ENCODE assay signal across 14 mouse cellular contexts in genomic region chr7:82785335-82785934, GRCm38 (mm10).
A peak's percentile ranks its signal among the peaks of the same experiment; 100 is the strongest.
DNase-seq lines count a peak whose midpoint lies in the region; ATAC-seq and TF ChIP-seq lines count a peak whose summit lies in the region.
"Had no signal": no experiment of that assay in that cellular context is flagged by ENCODE, and none has a peak within 500 bp of the region (broad histone marks: within the 10 kb centered on the region; RNA-seq: fewer than 3 reads in every experiment).

No protein-coding gene starts in this region.

- H3K4me2 ChIP-seq in liver, embryonic 11.5 days: no peak overlapping the region
- H3K4me2 ChIP-seq: hindbrain, embryonic 12.5 days; midbrain, embryonic 13.5 days had no signal

- peaks cover 14 to 37% of the 10 kb centered on the region in 2 experiments for H3K4me1 ChIP-seq in ES-E14 (ENCODE audit: control insufficient read depth in 2 of 2, insufficient read depth in 2 of 2, low read length in 2 of 2, poor library complexity in 1 of 2)
- no peaks in the 10 kb centered on the region for H3K4me1 ChIP-seq in liver, embryonic 11.5 days (replicated peaks; ENCODE audit: control insufficient read depth, insufficient read depth, low read length)

- no peaks in the 10 kb centered on the region for H3K9me3 ChIP-seq in ES-E14 (ENCODE audit: control insufficient read depth, insufficient read depth, low read depth, low read length)
- H3K9me3 ChIP-seq in liver, embryonic 11.5 days (ENCODE audit: control insufficient read depth, low read length): no peaks in the 10 kb centered on the region
- H3K9me3 ChIP-seq: hindbrain, embryonic 12.5 days; midbrain, embryonic 13.5 days had no signal

- no peaks in the 10 kb centered on the region; the same call in 1 of the 2 replicates for H3K36me3 ChIP-seq in ES-E14 (ENCODE audit: control insufficient read depth, insufficient read depth, low read length, poor library complexity, severe bottlenecking)
- H3K36me3 ChIP-seq in liver, embryonic 11.5 days (ENCODE audit: control insufficient read depth, insufficient read depth, low read length): no peaks in the 10 kb centered on the region
- H3K36me3 ChIP-seq: hindbrain, embryonic 12.5 days had no signal

- peak; percentile 58 for ATAC-seq in granulocyte monocyte progenitor cell, adult 5-6 weeks (replicated peaks; ENCODE audit: poor library complexity, severe bottlenecking)
- no peak for ATAC-seq in liver, embryonic 11.5 days (replicated peaks; ENCODE audit: low FRiP score)

- no peak overlapping the region for H3K9ac ChIP-seq in ES-E14 (ENCODE audit: insufficient read depth, low read depth, low read length, poor library complexity, severe bottlenecking)
- H3K9ac ChIP-seq in liver, embryonic 11.5 days (ENCODE audit: low read depth, low read length): no peak overlapping the region
- H3K9ac ChIP-seq: hindbrain, embryonic 12.5 days; midbrain, embryonic 13.5 days had no signal

- peak overlapping the region; percentile 30; the same call in 1 of the 2 replicates for H3K27ac ChIP-seq in ES-E14 (ENCODE audit: insufficient read depth, low read depth, low read length, poor library complexity, severe bottlenecking)
- no peak overlapping the region for H3K27ac ChIP-seq in liver, embryonic 11.5 days (ENCODE audit: low read depth, low read length)
- H3K27ac ChIP-seq: hindbrain, embryonic 12.5 days; kidney, postnatal 0 days; midbrain, embryonic 13.5 days had no signal

- 57% methylated on average over 6 of the region's 6 CpGs for WGBS in liver, embryonic 11.5 days

- DNase-seq in kidney, adult 9 months: peak; percentile 12
- no peak for DNase-seq in kidney, postnatal 14 days
- peak; percentile 64 for DNase-seq in A20 (ENCODE audit: low read depth, low spot score)
- peak; percentile 51 for DNase-seq in ES-E14 (ENCODE audit: low read depth, low spot score)
- DNase-seq in gastrocnemius, postnatal 10 days: no peak
- DNase-seq in liver, embryonic 11.5 days (ENCODE audit: low spot score): no peak
- no peak for DNase-seq in embryo, embryonic 10.5 days (ENCODE audit: low spot score)
- DNase-seq: cerebellum, adult 11 months; cerebellum, postnatal 36 days; thymus, postnatal 14 days had no signal

- H3K4me3 ChIP-seq in ES-E14 (ENCODE audit: insufficient read depth in 1 of 2, low read depth in 1 of 2, low read length in 2 of 2, poor library complexity in 1 of 2, severe bottlenecking in 1 of 2): no peak overlapping the region
- H3K4me3 ChIP-seq in liver, embryonic 11.5 days (ENCODE audit: low read depth, low read length): no peak overlapping the region
- H3K4me3 ChIP-seq: hindbrain, embryonic 12.5 days; midbrain, embryonic 13.5 days had no signal

- in situ Hi-C loops in ES-E14 (cut with MboI; ENCODE audit: low sequenced_read_pairs in 2 of 2, unreplicated experiment in 2 of 2): no loop called here

- H3K27me3 ChIP-seq in liver, embryonic 11.5 days (replicated peaks; ENCODE audit: control insufficient read depth, insufficient read depth, low read length): no peaks in the 10 kb centered on the region
- H3K27me3 ChIP-seq: hindbrain, embryonic 12.5 days had no signal

TF ChIP-seq in ES-E14, 5 proteins besides CTCF, POLR2A, EP300 and RAD21:
- TF ChIP-seq HCFC1 (IDR thresholded peaks at IDR 0.05; ENCODE audit: borderline replicate concordance, insufficient read depth, low read length) (no peak), CHD2 (IDR thresholded peaks at IDR 0.05; ENCODE audit: low read depth, low read length) (no peak), ZC3H11A (IDR thresholded peaks at IDR 0.05; ENCODE audit: borderline replicate concordance, low read depth, low read length) (no peak), MAFK (IDR thresholded peaks at IDR 0.05; ENCODE audit: insufficient read depth, low read depth, low read length) (no peak), ZNF384 (IDR thresholded peaks at IDR 0.05; ENCODE audit: low read depth, low read length) (peak; percentile 91)

Comparison
In these comparisons a context has a peak if more than half of its experiments do, and no peak if none do; other contexts are left out.
1. DNase-seq: peak in kidney, adult 9 months (single experiment), A20 (single experiment) and ES-E14 (single experiment); none in kidney, postnatal 14 days (single experiment), gastrocnemius, postnatal 10 days (single experiment), liver, embryonic 11.5 days (single experiment) and embryo, embryonic 10.5 days (single experiment).